Comparison of ENCODE assay signal across 9 mouse cellular contexts in genomic region chr5:129331094-129331523, GRCm38 (mm10).
DNase-seq lines count a peak whose midpoint lies in the region; ATAC-seq and TF ChIP-seq lines count a peak whose summit lies in the region.
"Had no signal": no experiment of that assay in that cellular context is flagged by ENCODE, and none has a peak within 500 bp of the region (broad histone marks: within the 10 kb centered on the region; RNA-seq: fewer than 3 reads in every experiment).

No protein-coding gene starts in this region.

- no peak overlapping the region for H3K4me3 ChIP-seq in forebrain, embryonic 14.5 days (ENCODE audit: low read depth, low read length)
- H3K4me3 ChIP-seq in forebrain, embryonic 12.5 days (replicated peaks): no peak overlapping the region
- H3K4me3 ChIP-seq in hindbrain, postnatal 0 days (ENCODE audit: low read length): no peak overlapping the region

- TF ChIP-seq CTCF in hindbrain, postnatal 0 days (IDR thresholded peaks at IDR 0.05; ENCODE audit: low read depth): peak; percentile 72

- no peak overlapping the region for H3K27ac ChIP-seq in forebrain, embryonic 14.5 days (ENCODE audit: low read depth, low read length)
- H3K27ac ChIP-seq in forebrain, embryonic 12.5 days: no peak overlapping the region
- no peak overlapping the region for H3K27ac ChIP-seq in hindbrain, postnatal 0 days

- no peak overlapping the region for H3K9ac ChIP-seq in forebrain, embryonic 14.5 days (ENCODE audit: low read length)
- H3K9ac ChIP-seq in forebrain, embryonic 12.5 days: no peak overlapping the region
- H3K9ac ChIP-seq in hindbrain, postnatal 0 days (replicated peaks; ENCODE audit: low read length): no peak overlapping the region

- H3K4me2 ChIP-seq in forebrain, embryonic 14.5 days (ENCODE audit: low read length): no peak overlapping the region
- H3K4me2 ChIP-seq in forebrain, embryonic 12.5 days: no peak overlapping the region
- H3K4me2 ChIP-seq in hindbrain, postnatal 0 days (ENCODE audit: low read depth, low read length): 0 out of 2 replicates have a peak overlapping the region, but pooled peaks have one; percentile 21

- peak; percentile 60; the same call in 1 of the 2 replicates for ATAC-seq in forebrain, embryonic 14.5 days
- no peak for ATAC-seq in forebrain, embryonic 12.5 days (ENCODE audit: low FRiP score)
- ATAC-seq in hindbrain, postnatal 0 days: peak; percentile 52

- H3K27me3 ChIP-seq in forebrain, embryonic 14.5 days (replicated peaks; ENCODE audit: control insufficient read depth, insufficient read depth, low read length): no peaks in the 10 kb centered on the region
- H3K27me3 ChIP-seq in forebrain, embryonic 12.5 days: no peaks in the 10 kb centered on the region
- H3K27me3 ChIP-seq in hindbrain, postnatal 0 days (ENCODE audit: insufficient read depth, low read length): no peaks in the 10 kb centered on the region

- peak; percentile 80 for DNase-seq in forebrain, embryonic 14.5 days (ENCODE audit: low spot score)
- DNase-seq in 416B (ENCODE audit: low read depth): peak; percentile 3
- peak; percentile 80 for DNase-seq in cerebellum, adult 9-10 months
- peak; percentile 77 for DNase-seq in hindbrain, postnatal 0 days (ENCODE audit: low spot score)
- no peak for DNase-seq in thymus, adult 18-20 months
- DNase-seq in heart, adult 18-20 months: no peak
- no peak for DNase-seq in gastrocnemius, adult 8-10 months (ENCODE audit: low spot score in 2 of 2)
- DNase-seq: gastrocnemius, postnatal 36 days had no signal

- no peaks in the 10 kb centered on the region for H3K4me1 ChIP-seq in forebrain, embryonic 14.5 days (ENCODE audit: control insufficient read depth, insufficient read depth, low read length)
- H3K4me1 ChIP-seq in forebrain, embryonic 12.5 days: no peaks in the 10 kb centered on the region
- no peaks in the 10 kb centered on the region for H3K4me1 ChIP-seq in hindbrain, postnatal 0 days (ENCODE audit: insufficient read depth, low read length)

- no peaks in the 10 kb centered on the region for H3K36me3 ChIP-seq in forebrain, embryonic 14.5 days (ENCODE audit: control insufficient read depth, insufficient read depth, low read length)
- H3K36me3 ChIP-seq in forebrain, embryonic 12.5 days (replicated peaks): no peaks in the 10 kb centered on the region
- no peaks in the 10 kb centered on the region for H3K36me3 ChIP-seq in hindbrain, postnatal 0 days (ENCODE audit: insufficient read depth, low read length)

- no peaks in the 10 kb centered on the region for H3K9me3 ChIP-seq in forebrain, embryonic 14.5 days (replicated peaks; ENCODE audit: control insufficient read depth, low read length)
- H3K9me3 ChIP-seq in forebrain, embryonic 12.5 days: no peaks in the 10 kb centered on the region
- 0 out of 2 replicates have a peak, but pooled peaks cover 3% of the 10 kb centered on the region for H3K9me3 ChIP-seq in hindbrain, postnatal 0 days (ENCODE audit: low read length)

- 10% methylated on average over 11 of the region's 11 CpGs for WGBS in forebrain, embryonic 14.5 days
- 10% methylated on average over 11 of the region's 11 CpGs for WGBS in forebrain, embryonic 12.5 days
- WGBS in hindbrain, postnatal 0 days: 6% methylated on average over 11 of the region's 11 CpGs

Comparison
In these comparisons a context has a peak if more than half of its experiments do, and no peak if none do; other contexts are left out.
1. DNase-seq: peak in forebrain, embryonic 14.5 days (single experiment), 416B (single experiment), cerebellum, adult 9-10 months (single experiment) and hindbrain, postnatal 0 days (single experiment); none in thymus, adult 18-20 months (0 of 2), heart, adult 18-20 months (0 of 2) and gastrocnemius, adult 8-10 months (0 of 2).